Mouse (Mus musculus) cerebellum, adult 2 months (tissue): Measurements from ENCODE around the gene Efcab6.

Experiments
- CTCF ChIP-seq: fragments of 200-500 bp; IDR thresholded peaks from 2 replicates; pipeline ENCODE4 v1.5.1; 2011; ENCODE audit warnings: low read depth, mild to moderate bottlenecking, control low read depth, low read length, moderate library complexity, borderline replicate concordance; ENCODE audit not compliant: insufficient read depth
- POLR2A ChIP-seq: fragments of 200-500 bp; IDR thresholded peaks from 2 replicates; pipeline ENCODE4 v1.6.1; 2011; ENCODE audit warnings: low read length, control low read depth, borderline replicate concordance; ENCODE audit not compliant: insufficient read depth

- TF ChIP-seq CTCF, result no peak
- TF ChIP-seq POLR2A, result no peak
Observed at GRCm38 (mm10) chr15:83978865-83979264, 86.3 kb downstream of the Efcab6 start.
